Mouse (Mus musculus) kidney, embryonic 16.5 days (tissue): Measurements from ENCODE around the gene Tm7sf2. TPM values are rescaled to one million over a fixed set of nuclear protein-coding genes. Genes with fewer than 3 reads are reported as not detected.

Experiments
- ATAC-seq: fragments of 200-750 bp; cut with Nextera tagmentation; 2 replicates; pipeline ENCODE4 v1.8.0; 2017; ENCODE audit warnings: moderate TSS enrichment; ENCODE audit not compliant: low FRiP score, low TSS enrichment
- H3K27ac ChIP-seq: fragments of 300-500 bp; sonication (generic); 2 replicates; pipeline ENCODE4 v1.5.1; 2014; ENCODE audit warnings: low read length
- H3K27me3 ChIP-seq: fragments of 300-500 bp; sonication (generic); 2 replicates; pipeline ENCODE4 v1.6.1; 2014; ENCODE audit warnings: low read length, control low read depth, mixed read lengths; ENCODE audit not compliant: insufficient read depth
- H3K36me3 ChIP-seq: fragments of 300-500 bp; sonication (generic); 2 replicates; pipeline ENCODE4 v1.6.1; 2014; ENCODE audit warnings: low read length, control low read depth, mixed read lengths; ENCODE audit not compliant: insufficient read depth
- H3K4me1 ChIP-seq: fragments of 300-500 bp; sonication (generic); 2 replicates; pipeline ENCODE4 v1.6.1; 2014; ENCODE audit warnings: low read length, control low read depth, mixed read lengths; ENCODE audit not compliant: insufficient read depth
- H3K4me2 ChIP-seq: fragments of 300-500 bp; sonication (generic); replicated peaks from 2 replicates; pipeline ENCODE4 v1.6.1; 2014; ENCODE audit warnings: low read depth, low read length
- H3K4me3 ChIP-seq: fragments of 300-500 bp; sonication (generic); 2 replicates; pipeline ENCODE4 v1.5.1; 2014; ENCODE audit warnings: mild to moderate bottlenecking, low read length
- H3K9ac ChIP-seq: fragments of 300-500 bp; sonication (generic); replicated peaks from 2 replicates; pipeline ENCODE4 v1.6.1; 2014; ENCODE audit warnings: low read length
- H3K9me3 ChIP-seq: fragments of 300-500 bp; sonication (generic); 2 replicates; pipeline ENCODE4 v1.6.1; 2016; ENCODE audit warnings: low read length, control low read depth
- WGBS: fragments of 180-500 bp; shearing (Covaris S2); extraction: QIAGEN DNeasy Blood & Tissue Kit; methylation state at CpG from one replicate; pipeline ENCODE4 v1.1.7; 2014; 5-methylcytosine and 5-hydroxymethylcytosine counted together
- polyA plus RNA-seq: library from polyadenylated mRNA; unstranded; fragments of >200 nt; fragmentation: Nextera tagmentation; extraction: Ambion mirVana; gene quantifications from 2 replicates; pipeline ENCODE4 v1.2.1, GENCODE M21; 2015

Gene Tm7sf2
- polyA plus RNA-seq: 22.8 and 28.6 TPM in 2 replicates

DNA sequence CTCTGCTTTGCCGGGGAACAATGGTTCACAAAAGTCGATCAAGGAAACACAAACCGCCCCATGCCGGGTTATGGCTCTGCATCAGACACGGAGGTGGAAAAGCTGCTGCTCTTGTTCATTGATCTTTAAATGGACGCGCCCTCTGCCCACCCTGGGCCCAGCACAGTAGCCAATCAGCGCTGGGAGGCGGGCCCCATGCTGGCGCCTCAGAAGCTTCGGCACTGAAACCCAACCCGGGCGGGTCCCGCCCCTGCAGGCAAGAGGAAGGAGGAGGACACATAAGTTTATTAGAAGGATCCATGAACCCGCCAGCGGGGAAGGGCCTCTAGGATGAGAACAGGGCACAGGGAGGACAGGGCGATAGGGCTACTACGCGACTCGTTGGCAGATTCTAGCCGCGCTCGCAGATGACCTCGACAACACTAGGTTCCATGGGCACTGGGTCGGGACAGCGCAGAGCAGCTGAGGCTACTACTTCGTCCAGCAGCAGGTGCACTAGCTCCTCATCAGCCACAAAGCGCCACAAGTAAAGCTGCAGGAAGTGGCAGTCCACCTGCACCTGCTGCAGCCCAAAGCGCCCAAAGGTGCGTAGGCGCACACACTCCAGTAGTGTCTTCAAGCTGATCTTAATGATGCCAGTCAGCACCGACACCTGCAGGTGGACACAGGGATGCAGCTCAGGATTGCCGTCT is at the start of gene Tm7sf2:
Tm7sf2 (minus strand) TSS at position 650 of the 692 bp plus-strand sequence.
- no peaks in the 10 kb centered on the region for H3K9me3 ChIP-seq
- H3K27me3 ChIP-seq: no peaks in the 10 kb centered on the region
- peak; percentile 95 for ATAC-seq
- peak within 1 kb of the TSS; percentile 56 for H3K4me3 ChIP-seq
- peak within 1 kb of the TSS; percentile 89 for H3K4me2 ChIP-seq
- H3K27ac ChIP-seq: peak within 1 kb of the TSS; percentile 78
- H3K9ac ChIP-seq: peak within 1 kb of the TSS; percentile 66
- 7% methylated on average over 33 of the region's 33 CpGs for WGBS
- H3K4me1 ChIP-seq: peaks cover 25% of the 10 kb centered on the region
- H3K36me3 ChIP-seq: peaks cover 27% of the 10 kb centered on the region

DNA sequence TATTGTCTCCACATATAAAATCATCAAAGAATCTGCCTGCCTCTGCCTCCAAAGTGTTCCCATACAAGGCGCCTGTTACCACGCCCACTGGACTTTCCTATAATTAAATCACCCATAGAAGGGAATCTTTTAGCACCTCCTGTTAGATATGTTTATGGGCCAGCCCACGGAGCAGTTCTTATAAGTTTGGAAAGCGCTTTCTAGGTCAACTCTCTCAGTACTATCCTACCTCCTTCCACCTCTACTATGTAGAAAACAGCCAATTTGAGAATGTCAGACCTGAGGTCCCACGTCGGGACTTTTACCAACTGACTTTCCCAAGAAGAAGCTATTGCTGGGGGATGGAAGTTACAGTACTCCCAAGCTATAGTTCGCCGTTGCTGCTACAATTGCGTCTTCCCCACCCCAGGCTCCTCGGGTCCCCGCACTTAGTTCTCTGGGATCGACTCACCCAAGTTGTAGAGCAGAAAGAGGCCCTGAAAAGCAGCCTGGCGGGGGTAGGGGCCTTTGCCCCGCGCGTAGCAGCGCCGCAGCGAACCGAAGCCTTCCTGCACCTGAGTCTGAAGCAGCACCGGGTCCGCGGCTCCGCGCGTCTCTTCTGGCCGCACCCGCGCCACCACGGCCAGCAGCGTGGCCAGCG is 49.3 kb upstream of the Tm7sf2 start:
- peaks cover 16% of the 10 kb centered on the region for H3K4me1 ChIP-seq
- H3K27ac ChIP-seq: peak overlapping the region; percentile 98
- ATAC-seq: no peak; the same call in none of the 2 replicates
- H3K9me3 ChIP-seq: no peaks in the 10 kb centered on the region
- H3K4me3 ChIP-seq: peak overlapping the region; percentile 82
- peaks cover 17% of the 10 kb centered on the region for H3K36me3 ChIP-seq
- H3K9ac ChIP-seq: peak overlapping the region; percentile 87
- peak overlapping the region; percentile 79 for H3K4me2 ChIP-seq
- H3K27me3 ChIP-seq: no peaks in the 10 kb centered on the region
- WGBS: 5% methylated on average over 32 of the region's 32 CpGs

DNA sequence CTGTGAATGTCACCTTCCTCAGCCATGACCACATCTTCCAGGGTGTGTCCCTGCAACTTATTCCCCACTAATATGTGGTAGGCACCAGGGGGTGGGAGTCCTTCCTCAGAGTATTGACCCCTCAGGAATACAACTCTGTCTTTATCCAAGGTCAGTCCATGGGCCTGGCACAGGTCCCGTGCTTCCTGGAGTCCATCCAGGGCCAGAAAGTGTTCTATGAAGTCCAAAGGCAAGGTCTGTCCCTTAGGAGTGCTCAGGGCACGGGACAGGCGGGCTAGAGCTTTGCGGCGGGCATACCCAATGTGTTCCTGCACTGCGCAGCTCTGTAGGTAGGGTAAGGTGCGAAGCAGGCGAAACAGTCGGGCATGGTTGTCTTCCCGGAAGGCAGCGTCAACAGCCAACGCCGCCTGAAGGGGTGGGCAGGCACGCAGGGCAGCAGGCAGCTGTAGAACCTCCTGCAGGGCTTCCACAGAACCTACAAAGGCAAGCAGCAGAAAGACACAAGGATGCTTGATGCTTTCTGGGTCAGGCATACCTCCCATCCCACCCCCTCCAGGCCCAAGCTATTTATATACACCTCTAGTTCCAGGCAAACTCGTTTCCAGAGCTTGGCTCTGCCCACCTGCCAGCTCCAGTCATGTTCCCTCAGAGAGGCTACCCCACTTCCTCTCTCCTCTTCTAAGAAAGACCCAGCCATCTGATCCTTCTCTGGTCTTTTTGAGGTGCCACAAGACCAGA is 48.1 kb upstream of the Tm7sf2 start:
- Histone ChIP-seq H3K4me1 (peaks cover 12% of the 10 kb centered on the region), H3K9ac (no peak overlapping the region), H3K27ac (no peak overlapping the region), H3K4me3 (no peak overlapping the region), H3K9me3 (no peaks in the 10 kb centered on the region), H3K4me2 (peak overlapping the region; percentile 79; the same call in 1 of the 2 replicates), H3K36me3 (peaks cover 17% of the 10 kb centered on the region), H3K27me3 (no peaks in the 10 kb centered on the region)
- 92% methylated on average over 15 of the region's 15 CpGs for WGBS
- no peak for ATAC-seq

DNA sequence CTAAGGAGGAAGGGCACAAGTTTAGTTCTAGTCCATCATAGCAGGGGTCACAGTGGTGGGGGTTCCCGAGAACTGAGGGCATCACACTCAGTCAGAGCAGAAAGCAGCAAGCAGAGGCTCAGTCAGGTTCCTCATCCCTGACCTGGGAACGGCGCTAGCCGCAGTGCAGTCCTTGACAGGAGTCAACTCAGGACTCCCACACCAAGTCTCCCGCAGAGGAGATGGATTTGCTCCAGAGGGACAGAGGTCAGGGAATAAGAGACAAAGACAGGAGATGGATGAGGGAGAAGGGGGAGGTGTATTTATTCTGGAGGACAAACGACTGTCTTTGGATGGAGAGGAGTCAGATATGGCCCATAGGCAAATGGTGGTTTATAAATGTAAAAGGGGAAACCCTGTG is 44.9 kb upstream of the Tm7sf2 start:
- H3K4me2 ChIP-seq: no peak overlapping the region
- H3K27me3 ChIP-seq: no peaks in the 10 kb centered on the region
- no peaks in the 10 kb centered on the region for H3K9me3 ChIP-seq
- 31% methylated on average over 6 of the region's 6 CpGs for WGBS
- H3K4me1 ChIP-seq: peaks cover 9% of the 10 kb centered on the region
- H3K9ac ChIP-seq: no peak overlapping the region
- H3K36me3 ChIP-seq: peaks cover 17% of the 10 kb centered on the region
- no peak overlapping the region for H3K4me3 ChIP-seq
- ATAC-seq: no peak
- H3K27ac ChIP-seq: no peak overlapping the region

DNA sequence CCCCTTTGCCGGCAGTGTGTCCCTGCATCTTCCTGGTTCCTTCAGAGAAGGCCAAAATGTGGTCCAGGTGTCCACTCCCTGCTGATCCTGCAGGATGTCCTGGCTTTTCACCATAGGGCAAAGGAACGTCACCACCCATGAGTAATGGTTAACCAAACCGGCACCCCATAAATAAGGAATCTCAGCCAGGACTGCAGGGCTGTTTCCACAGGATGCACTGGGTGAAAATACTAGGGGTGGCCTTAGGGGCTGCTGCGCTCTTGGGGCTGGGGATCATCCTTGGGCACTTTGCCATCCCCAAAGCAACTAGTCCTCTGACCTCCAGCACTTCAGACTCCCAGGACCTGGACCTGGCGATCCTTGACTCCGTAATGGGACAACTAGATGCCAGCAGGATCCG is 37.4 kb upstream of the Tm7sf2 start, which contains the start of gene Naaladl1:
Naaladl1 (plus strand) TSS at position 197 of the 400 bp plus-strand sequence.
- Histone ChIP-seq H3K9ac (no peak within 1 kb of the TSS), H3K4me2 (no peak within 1 kb of the TSS), H3K4me3 (no peak within 1 kb of the TSS), H3K9me3 (no peaks in the 10 kb centered on the region), H3K27ac (no peak within 1 kb of the TSS), H3K4me1 (no peaks in the 10 kb centered on the region), H3K27me3 (no peaks in the 10 kb centered on the region), H3K36me3 (no peaks in the 10 kb centered on the region)
- 87% methylated on average over 7 of the region's 7 CpGs for WGBS
- no peak for ATAC-seq

GRCm38 (mm10) chr19:6104476-6104875 is 36.3 kb upstream of the Tm7sf2 start:
- WGBS: 75% methylated on average over 4 of the region's 4 CpGs
- no peak overlapping the region for H3K27ac ChIP-seq

DNA sequence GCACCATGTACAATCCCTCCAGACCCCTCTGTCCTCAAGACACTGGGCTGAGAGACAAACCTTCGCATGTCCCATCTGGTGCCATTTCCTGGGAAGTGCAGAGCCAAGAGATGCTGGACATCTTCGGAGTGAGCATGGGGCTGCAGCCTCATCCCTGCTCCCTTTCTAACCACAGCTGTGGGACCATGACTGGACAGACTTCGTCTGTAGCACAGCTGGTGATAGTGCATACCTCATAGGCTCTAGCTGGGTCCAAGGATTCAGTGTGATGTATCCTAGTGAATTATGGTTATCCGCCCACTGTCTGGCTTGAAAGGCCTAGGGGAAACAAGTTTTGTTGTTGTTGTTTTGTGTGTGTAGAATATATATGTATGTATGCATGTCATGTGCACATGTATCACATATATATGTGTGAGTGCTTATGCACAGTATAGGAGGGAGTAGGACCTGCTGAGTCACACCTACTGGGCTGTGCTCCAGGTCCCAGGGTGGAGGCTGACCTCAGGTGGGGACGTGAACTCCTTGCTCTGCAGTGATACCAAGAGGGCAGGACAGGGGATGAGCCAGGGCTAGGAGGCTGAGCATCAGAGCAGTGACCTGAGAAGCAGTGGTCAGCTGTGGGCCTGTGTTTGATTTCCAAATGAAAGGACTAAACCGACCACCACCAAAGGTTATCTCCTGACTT is 34.1 kb upstream of the Tm7sf2 start:
- Histone ChIP-seq H3K36me3 (no peaks in the 10 kb centered on the region), H3K27ac (no peak overlapping the region), H3K4me3 (no peak overlapping the region), H3K9ac (no peak overlapping the region), H3K9me3 (no peaks in the 10 kb centered on the region), H3K4me1 (no peaks in the 10 kb centered on the region), H3K27me3 (no peaks in the 10 kb centered on the region), H3K4me2 (no peak overlapping the region)
- 82% methylated on average over 6 of the region's 6 CpGs for WGBS
- ATAC-seq: no peak

More at GRCm38 (mm10) chr19:6104476-6104875, 36.3 kb upstream of the Tm7sf2 start:
- Histone ChIP-seq H3K4me3 (no peak overlapping the region), H3K4me2 (no peak overlapping the region), H3K4me1 (no peaks in the 10 kb centered on the region), H3K27me3 (no peaks in the 10 kb centered on the region), H3K9ac (no peak overlapping the region), H3K9me3 (no peaks in the 10 kb centered on the region), H3K36me3 (no peaks in the 10 kb centered on the region)
- no peak for ATAC-seq

- Histone ChIP-seq H3K4me2 (no peak overlapping the region), H3K4me3 (no peak overlapping the region), H3K9ac (no peak overlapping the region), H3K36me3 (no peaks in the 10 kb centered on the region), H3K4me1 (no peaks in the 10 kb centered on the region), H3K27me3 (no peaks in the 10 kb centered on the region), H3K27ac (no peak overlapping the region), H3K9me3 (no peaks in the 10 kb centered on the region)
- ATAC-seq: no peak
- 57% methylated on average over 6 of the region's 6 CpGs for WGBS
Observed at GRCm38 (mm10) chr19:6101186-6101585, 33.0 kb upstream of the Tm7sf2 start.

- no peaks in the 10 kb centered on the region for H3K4me1 ChIP-seq
- no peak for ATAC-seq
- no peak overlapping the region for H3K27ac ChIP-seq
- 86% methylated on average over 3 of the region's 3 CpGs for WGBS
- no peak overlapping the region for H3K4me2 ChIP-seq
- H3K36me3 ChIP-seq: peaks cover 8% of the 10 kb centered on the region
- no peak overlapping the region for H3K4me3 ChIP-seq
- H3K27me3 ChIP-seq: no peaks in the 10 kb centered on the region
- H3K9me3 ChIP-seq: no peaks in the 10 kb centered on the region
- H3K9ac ChIP-seq: no peak overlapping the region
Observed at GRCm38 (mm10) chr19:6097847-6098246, 29.7 kb upstream of the Tm7sf2 start.
